Mouse (Mus musculus): ENCODE measurements around the gene Fxyd3. TPM values are rescaled to one million over a fixed set of nuclear protein-coding genes. Genes with fewer than 3 reads are reported as not detected.

Gene Fxyd3
- total and polyA plus RNA-seq, 3 experiments: not detected

GRCm38 (mm10) chr7:31109091-31109490, 32.6 kb upstream of the Fxyd3 start:
- H3K36me3 ChIP-seq (ENCODE audit: control insufficient read depth in 1 of 2, insufficient read depth in 2 of 2, low read length in 2 of 2): peaks cover 0 to 10% of the 10 kb centered on the region in 2 experiments; a peak in 2 of 4 replicates
- no peak for TF ChIP-seq SMC3 (IDR thresholded peaks at IDR 0.05; ENCODE audit: low read depth, low read length)
- no peak for TF ChIP-seq NELFE (IDR thresholded peaks at IDR 0.05; ENCODE audit: low read depth, low read length)
- TF ChIP-seq MAX (IDR thresholded peaks at IDR 0.05; ENCODE audit: low read length): no peak
- TF ChIP-seq SIN3A (IDR thresholded peaks at IDR 0.05; ENCODE audit: low read length): no peak
- TF ChIP-seq ZNF384 (IDR thresholded peaks at IDR 0.05; ENCODE audit: low read depth, low read length): peak; percentile 61
- TF ChIP-seq CTCF (IDR thresholded peaks at IDR 0.05 in 2 of 3, conservative IDR thresholded peaks at IDR 0.05 in 1 of 3; ENCODE audit: control insufficient read depth in 1 of 3, insufficient read depth in 1 of 3, low read depth in 2 of 3, low read length in 3 of 3, poor library complexity in 1 of 3, severe bottlenecking in 1 of 3): no peak
- no peak overlapping the region for H3K9ac ChIP-seq (ENCODE audit: control insufficient read depth, low read depth, low read length, poor library complexity, severe bottlenecking)
- no peak for DNase-seq (ENCODE audit: low read depth, low spot score)
- H3K27me3 ChIP-seq (ENCODE audit: control insufficient read depth in 1 of 2, insufficient read depth in 2 of 2, low read length in 2 of 2): no peaks in the 10 kb centered on the region
- no peak overlapping the region for H3K27ac ChIP-seq (ENCODE audit: control insufficient read depth, low read depth, low read length)
- no peaks in the 10 kb centered on the region for H3K9me3 ChIP-seq (replicated peaks; ENCODE audit: insufficient read depth, low read length)
- no peaks in the 10 kb centered on the region for H3K79me2 ChIP-seq (ENCODE audit: control insufficient read depth, insufficient read depth, low read length, poor library complexity)
- H3K4me1 ChIP-seq (ENCODE audit: control insufficient read depth in 1 of 2, insufficient read depth in 2 of 2, low read length in 2 of 2): peaks cover 4 to 25% of the 10 kb centered on the region in 2 experiments
- H3K4me3 ChIP-seq (ENCODE audit: control insufficient read depth in 1 of 2, insufficient read depth in 1 of 2, low read depth in 2 of 2, low read length in 2 of 2): no peak overlapping the region

GRCm38 (mm10) chr7:31107781-31108180, 31.3 kb upstream of the Fxyd3 start:
- Histone ChIP-seq H3K4me3 (ENCODE audit: control insufficient read depth in 1 of 2, insufficient read depth in 1 of 2, low read depth in 2 of 2, low read length in 2 of 2) (no peak overlapping the region), H3K9ac (ENCODE audit: control insufficient read depth, low read depth, low read length, poor library complexity, severe bottlenecking) (no peak overlapping the region), H3K9me3 (replicated peaks; ENCODE audit: insufficient read depth, low read length) (no peaks in the 10 kb centered on the region), H3K36me3 (ENCODE audit: control insufficient read depth in 1 of 2, insufficient read depth in 2 of 2, low read length in 2 of 2) (peaks cover 0 to 10% of the 10 kb centered on the region in 2 experiments; a peak in 2 of 4 replicates), H3K79me2 (ENCODE audit: control insufficient read depth, insufficient read depth, low read length, poor library complexity) (no peaks in the 10 kb centered on the region), H3K27ac (ENCODE audit: control insufficient read depth, low read depth, low read length) (no peak overlapping the region), H3K4me1 (ENCODE audit: control insufficient read depth in 1 of 2, insufficient read depth in 2 of 2, low read length in 2 of 2) (peaks cover 4 to 25% of the 10 kb centered on the region in 2 experiments), H3K27me3 (ENCODE audit: control insufficient read depth in 1 of 2, insufficient read depth in 2 of 2, low read length in 2 of 2) (no peaks in the 10 kb centered on the region)
- DNase-seq (ENCODE audit: low read depth, low spot score): no peak
- TF ChIP-seq USF1 (IDR thresholded peaks at IDR 0.05; ENCODE audit: low read depth, low read length) (no peak), SMC3 (IDR thresholded peaks at IDR 0.05; ENCODE audit: low read depth, low read length) (no peak), SIN3A (IDR thresholded peaks at IDR 0.05; ENCODE audit: low read length) (no peak), MEF2A (IDR thresholded peaks at IDR 0.05; ENCODE audit: extremely low read depth, insufficient replicate concordance, low read depth, low read length, poor library complexity, severe bottlenecking) (no peak), NRF1 (IDR thresholded peaks at IDR 0.05; ENCODE audit: insufficient read depth, low read depth, low read length, poor library complexity, severe bottlenecking) (no peak), CHD1 (IDR thresholded peaks at IDR 0.05; ENCODE audit: low read depth, low read length) (no peak), MYB (IDR thresholded peaks at IDR 0.05; ENCODE audit: low read depth, low read length) (no peak), GABPA (IDR thresholded peaks at IDR 0.05; ENCODE audit: low read depth, low read length) (no peak), ETS1 (IDR thresholded peaks at IDR 0.05; ENCODE audit: low read depth, low read length) (no peak), UBTF (IDR thresholded peaks at IDR 0.05; ENCODE audit: borderline replicate concordance, insufficient read depth, low read depth, low read length) (no peak), CHD2 (IDR thresholded peaks at IDR 0.05; ENCODE audit: low read length) (no peak), MXI1 (IDR thresholded peaks at IDR 0.05; ENCODE audit: low read depth, low read length) (no peak), ELF1 (IDR thresholded peaks at IDR 0.05; ENCODE audit: low read depth, low read length) (no peak), E2F4 (IDR thresholded peaks at IDR 0.05; ENCODE audit: borderline replicate concordance, low read depth, low read length) (no peak), HCFC1 (IDR thresholded peaks at IDR 0.05; ENCODE audit: low read depth, low read length) (no peak)

All from MEL (cell line).